Mouse (Mus musculus) heart, postnatal 0 days (tissue): ENCODE results near the gene Tbx2. TPM values are rescaled to one million over a fixed set of nuclear protein-coding genes. Genes with fewer than 3 reads are reported as not detected.

Source experiments
- ATAC-seq: fragments of 200-750 bp; cut with Nextera tagmentation; 2 replicates; pipeline ENCODE4 v1.8.0; 2017; ENCODE audit warnings: low read depth, moderate number of reproducible peaks, moderate library complexity; ENCODE audit not compliant: insufficient read depth
- DNase-seq: peaks from one replicate; pipeline ENCODE4 v3.0.0-alpha.2; 2016; ENCODE audit warnings: low spot score
- H3K27ac ChIP-seq: fragments of 300-500 bp; sonication (generic); 2 replicates; pipeline ENCODE4 v1.5.1; 2014; ENCODE audit warnings: low read depth, mild to moderate bottlenecking
- H3K27me3 ChIP-seq: fragments of 300-500 bp; sonication (generic); 2 replicates; pipeline ENCODE4 v1.6.1; 2014; ENCODE audit warnings: low read length, mixed read lengths; ENCODE audit not compliant: control insufficient read depth, insufficient read depth
- H3K36me3 ChIP-seq: fragments of 300-500 bp; sonication (generic); replicated peaks from 2 replicates; pipeline ENCODE4 v1.6.1; 2014; ENCODE audit warnings: low read length, mixed read lengths; ENCODE audit not compliant: control insufficient read depth, insufficient read depth
- H3K4me1 ChIP-seq: fragments of 300-500 bp; sonication (generic); 2 replicates; pipeline ENCODE4 v1.6.1; 2014; ENCODE audit warnings: antibody characterized with exemption; ENCODE audit not compliant: control insufficient read depth, insufficient read depth
- H3K4me2 ChIP-seq: fragments of 300-500 bp; sonication (generic); 2 replicates; pipeline ENCODE4 v1.6.1; 2014; ENCODE audit warnings: low read depth, mild to moderate bottlenecking, low read length, moderate library complexity
- H3K4me3 ChIP-seq: fragments of 300-500 bp; sonication (generic); 2 replicates; pipeline ENCODE4 v1.5.1; 2014; ENCODE audit warnings: low read depth, low read length
- H3K9ac ChIP-seq: fragments of 300-500 bp; sonication (generic); replicated peaks from 2 replicates; pipeline ENCODE4 v1.6.1; 2014; ENCODE audit warnings: low read depth, low read length, mixed read lengths
- H3K9me3 ChIP-seq: fragments of 300-500 bp; sonication (generic); replicated peaks from 2 replicates; pipeline ENCODE4 v1.6.1; 2016; ENCODE audit warnings: low read length; ENCODE audit not compliant: control insufficient read depth
- CTCF ChIP-seq: IDR thresholded peaks from 2 replicates; pipeline ENCODE4 v1.5.1; 2016; ENCODE audit warnings: antibody characterized with exemption, control low read depth, low read depth
- EP300 ChIP-seq: IDR thresholded peaks from 2 replicates; pipeline ENCODE4 v1.6.1; 2016; ENCODE audit warnings: antibody characterized with exemption, low read depth
- WGBS: fragments of 180-500 bp; shearing (Covaris S2); extraction: QIAGEN DNeasy Blood & Tissue Kit; methylation state at CpG from one replicate; pipeline ENCODE4 v1.1.7; 2014; 5-methylcytosine and 5-hydroxymethylcytosine counted together
- polyA plus RNA-seq: library from polyadenylated mRNA; unstranded; fragments of >200 nt; fragmentation: Nextera tagmentation; extraction: Ambion mirVana; gene quantifications from 2 replicates; pipeline ENCODE4 v1.2.1, GENCODE M21; 2015
- total RNA-seq: library from RNA; depleted of rRNA; stranded (reverse); fragments of >200 nt; gene quantifications from 2 replicates; pipeline ENCODE4 v1.2.3, GENCODE M21; 2014; ENCODE audit warnings: low replicate concordance

The Tbx2 gene
- total and polyA plus RNA-seq, 2 experiments from 2014 or later, result 1.3 to 8.5 TPM

- H3K4me1 ChIP-seq, result peaks cover 4% of the 10 kb centered on the region; the same call in 1 of the 2 replicates
- 95% methylated on average over 10 of the region's 10 CpGs for WGBS
- H3K27me3 ChIP-seq, result peaks cover 75% of the 10 kb centered on the region
- no peak overlapping the region for H3K4me3 ChIP-seq
- ATAC-seq (no peak), DNase-seq (no peak)
- no peaks in the 10 kb centered on the region for H3K9me3 ChIP-seq
- no peak overlapping the region for H3K9ac ChIP-seq
- no peaks in the 10 kb centered on the region for H3K36me3 ChIP-seq
- TF ChIP-seq CTCF (no peak), EP300 (no peak)
- no peak overlapping the region for H3K27ac ChIP-seq
- H3K4me2 ChIP-seq, result no peak overlapping the region
Observed at GRCm38 (mm10) chr11:85825031-85825430, 7.3 kb upstream of the Tbx2 start.

GRCm38 (mm10) chr11:85825823-85826222 lies 6.5 kb upstream of the Tbx2 start:
- ATAC-seq, result no peak

GRCm38 (mm10) chr11:85827342-85827741 lies 5.0 kb upstream of the Tbx2 start:
- WGBS, result 53% methylated on average over 9 of the region's 9 CpGs

More at GRCm38 (mm10) chr11:85825823-85826222, 6.5 kb upstream of the Tbx2 start:
- peaks cover 9% of the 10 kb centered on the region; the same call in 1 of the 2 replicates for H3K4me1 ChIP-seq
- no peak overlapping the region for H3K4me2 ChIP-seq
- no peak overlapping the region for H3K4me3 ChIP-seq
- no peaks in the 10 kb centered on the region for H3K9me3 ChIP-seq
- H3K27me3 ChIP-seq, result peaks cover 77% of the 10 kb centered on the region
- DNase-seq, result no peak
- no peak overlapping the region for H3K9ac ChIP-seq
- no peaks in the 10 kb centered on the region for H3K36me3 ChIP-seq
- H3K27ac ChIP-seq, result no peak overlapping the region
- TF ChIP-seq CTCF (no peak), EP300 (no peak)
- WGBS, result 64% methylated on average over 7 of the region's 7 CpGs

GRCm38 (mm10) chr11:85828691-85829519 lies 3.4 kb upstream of the Tbx2 start:
- peak overlapping the region; percentile 54 for H3K4me2 ChIP-seq
- peaks cover 91% of the 10 kb centered on the region for H3K27me3 ChIP-seq
- no peak for ATAC-seq
- no peaks in the 10 kb centered on the region for H3K9me3 ChIP-seq
- no peak overlapping the region for H3K9ac ChIP-seq
- no peaks in the 10 kb centered on the region for H3K36me3 ChIP-seq
- no peak overlapping the region for H3K27ac ChIP-seq
- no peak for DNase-seq
- TF ChIP-seq CTCF, result no peak
- TF ChIP-seq EP300, result no peak
- peak overlapping the region; percentile 34 for H3K4me3 ChIP-seq
- H3K4me1 ChIP-seq, result peaks cover 12% of the 10 kb centered on the region; the same call in 1 of the 2 replicates
- WGBS, result 25% methylated on average over 38 of the region's 38 CpGs

More at GRCm38 (mm10) chr11:85827342-85827741, 5.0 kb upstream of the Tbx2 start:
- DNase-seq (no peak), ATAC-seq (no peak)
- Histone ChIP-seq H3K9ac (no peak overlapping the region), H3K27ac (no peak overlapping the region), H3K4me3 (no peak overlapping the region), H3K4me1 (peaks cover 12% of the 10 kb centered on the region; the same call in 1 of the 2 replicates), H3K9me3 (no peaks in the 10 kb centered on the region), H3K4me2 (no peak overlapping the region), H3K36me3 (no peaks in the 10 kb centered on the region), H3K27me3 (peaks cover 84% of the 10 kb centered on the region)
- no peak for TF ChIP-seq EP300
- TF ChIP-seq CTCF, result no peak

- TF ChIP-seq EP300 (no peak), CTCF (no peak)
- no peaks in the 10 kb centered on the region for H3K36me3 ChIP-seq
- H3K27me3 ChIP-seq, result peaks cover 91% of the 10 kb centered on the region
- ATAC-seq (no peak), DNase-seq (no peak)
- H3K9ac ChIP-seq, result no peak overlapping the region; the same call in 1 of the 2 replicates
- H3K9me3 ChIP-seq, result no peaks in the 10 kb centered on the region
- H3K27ac ChIP-seq, result no peak overlapping the region
- peak overlapping the region; percentile 34 for H3K4me3 ChIP-seq
- peaks cover 12% of the 10 kb centered on the region; the same call in 1 of the 2 replicates for H3K4me1 ChIP-seq
- peak overlapping the region; percentile 54 for H3K4me2 ChIP-seq
- 2% methylated on average over 58 of the region's 61 CpGs for WGBS
Observed at GRCm38 (mm10) chr11:85829520-85830440, 2.6 kb upstream of the Tbx2 start.
